Mouse (Mus musculus) E14TG2a.4 (cell line): Measurements from ENCODE around the gene Aldob.

Experiments
- H3K27me3 ChIP-seq: 2 replicates; pipeline ENCODE4 v1.6.1; 2014; ENCODE audit warnings: low read length, control low read depth; ENCODE audit not compliant: insufficient read depth
- H3K36me3 ChIP-seq: 2 replicates; pipeline ENCODE4 v1.6.1; 2014; ENCODE audit warnings: low read length, control low read depth; ENCODE audit not compliant: insufficient read depth
- H3K4me1 ChIP-seq: replicated peaks from 2 replicates; pipeline ENCODE4 v1.6.1; 2014; ENCODE audit warnings: low read depth, low read length, control low read depth
- H3K4me3 ChIP-seq: replicated peaks from 2 replicates; pipeline ENCODE4 v1.5.1; 2014; ENCODE audit warnings: mild to moderate bottlenecking, low read length
- H3K9me3 ChIP-seq: 2 replicates; pipeline ENCODE4 v1.6.1; 2014; ENCODE audit warnings: low read length, control low read depth
- CTCF ChIP-seq: conservative IDR thresholded peaks from 2 replicates; pipeline ENCODE4 v1.5.1; 2014; ENCODE audit warnings: low read length
- NANOG ChIP-seq: IDR thresholded peaks from 2 replicates; pipeline ENCODE4 v1.6.1; 2014; ENCODE audit warnings: borderline replicate concordance, low read length, mixed read lengths
- POU5F1 ChIP-seq: IDR thresholded peaks from 2 replicates; pipeline ENCODE4 v1.6.1; 2014; ENCODE audit warnings: low read length, borderline replicate concordance

The Aldob gene

GRCm38 (mm10) chr4:49549383-49549782 is at the start of gene Aldob:
Gene Aldob, minus strand, starts transcription at chr4:49549546.
- Histone ChIP-seq H3K27me3 (no peaks in the 10 kb centered on the region), H3K36me3 (no peaks in the 10 kb centered on the region), H3K4me1 (no peaks in the 10 kb centered on the region)

GRCm38 (mm10) chr4:49597183-49598100 is 48.1 kb upstream of the Aldob start, which contains the start of gene Tmem246:
Gene Tmem246, minus strand, starts transcription at chr4:49597876.
- H3K9me3 ChIP-seq: no peaks in the 10 kb centered on the region

More at GRCm38 (mm10) chr4:49549383-49549782, at the start of gene Aldob:
- TF ChIP-seq CTCF (no peak), NANOG (no peak), POU5F1 (no peak)
- H3K4me3 ChIP-seq: no peak within 1 kb of the TSS
- H3K9me3 ChIP-seq: no peaks in the 10 kb centered on the region

GRCm38 (mm10) chr4:49596846-49597182 is 47.5 kb upstream of the Aldob start:
- H3K4me3 ChIP-seq: peak overlapping the region; percentile 88

More at GRCm38 (mm10) chr4:49597183-49598100, 48.1 kb upstream of the Aldob start, which contains the start of gene Tmem246:
- H3K4me3 ChIP-seq: peak within 1 kb of the TSS; percentile 88
- peaks cover 47% of the 10 kb centered on the region for H3K27me3 ChIP-seq
- TF ChIP-seq NANOG: no peak
- H3K36me3 ChIP-seq: no peaks in the 10 kb centered on the region
- no peaks in the 10 kb centered on the region; the same call in 1 of the 2 replicates for H3K4me1 ChIP-seq

GRCm38 (mm10) chr4:49590152-49590551 is 40.8 kb upstream of the Aldob start:
- H3K27me3 ChIP-seq: peaks cover 9% of the 10 kb centered on the region; the same call in 1 of the 2 replicates
- H3K36me3 ChIP-seq: no peaks in the 10 kb centered on the region
- peaks cover 7% of the 10 kb centered on the region; the same call in 1 of the 2 replicates for H3K9me3 ChIP-seq
- H3K4me1 ChIP-seq: no peaks in the 10 kb centered on the region
- H3K4me3 ChIP-seq: no peak overlapping the region
- TF ChIP-seq CTCF: no peak

More at GRCm38 (mm10) chr4:49596846-49597182, 47.5 kb upstream of the Aldob start:
- Histone ChIP-seq H3K9me3 (no peaks in the 10 kb centered on the region), H3K27me3 (peaks cover 47% of the 10 kb centered on the region), H3K4me1 (no peaks in the 10 kb centered on the region; the same call in 1 of the 2 replicates), H3K36me3 (no peaks in the 10 kb centered on the region)
- TF ChIP-seq NANOG (no peak), POU5F1 (no peak), CTCF (no peak)

- Histone ChIP-seq H3K4me1 (no peaks in the 10 kb centered on the region), H3K36me3 (no peaks in the 10 kb centered on the region), H3K27me3 (no peaks in the 10 kb centered on the region; the same call in 1 of the 2 replicates), H3K9me3 (peaks cover 8% of the 10 kb centered on the region; the same call in 1 of the 2 replicates), H3K4me3 (no peak overlapping the region)
- TF ChIP-seq NANOG (no peak), CTCF (no peak), POU5F1 (no peak)
Observed at GRCm38 (mm10) chr4:49586811-49587210, 37.5 kb upstream of the Aldob start.

GRCm38 (mm10) chr4:49585524-49586101 is 36.3 kb upstream of the Aldob start:
- H3K9me3 ChIP-seq: peaks cover 8% of the 10 kb centered on the region; the same call in 1 of the 2 replicates
- TF ChIP-seq CTCF (no peak), POU5F1 (no peak), NANOG (no peak)
- H3K4me3 ChIP-seq: no peak overlapping the region
- no peaks in the 10 kb centered on the region; the same call in 1 of the 2 replicates for H3K27me3 ChIP-seq
- H3K36me3 ChIP-seq: no peaks in the 10 kb centered on the region
- H3K4me1 ChIP-seq: no peaks in the 10 kb centered on the region

GRCm38 (mm10) chr4:49583965-49584831 is 34.9 kb upstream of the Aldob start:
- H3K9me3 ChIP-seq: peaks cover 8% of the 10 kb centered on the region; the same call in 1 of the 2 replicates
- TF ChIP-seq CTCF (no peak), NANOG (no peak), POU5F1 (no peak)

GRCm38 (mm10) chr4:49581256-49581655 is 31.9 kb upstream of the Aldob start:
- no peak for TF ChIP-seq CTCF
- no peak for TF ChIP-seq NANOG
- no peak for TF ChIP-seq POU5F1
- no peaks in the 10 kb centered on the region for H3K27me3 ChIP-seq
- no peak overlapping the region for H3K4me3 ChIP-seq

More at GRCm38 (mm10) chr4:49583965-49584831, 34.9 kb upstream of the Aldob start:
- no peaks in the 10 kb centered on the region for H3K4me1 ChIP-seq
- no peak overlapping the region for H3K4me3 ChIP-seq
- H3K27me3 ChIP-seq: no peaks in the 10 kb centered on the region; the same call in 1 of the 2 replicates
- H3K36me3 ChIP-seq: no peaks in the 10 kb centered on the region

More at GRCm38 (mm10) chr4:49581256-49581655, 31.9 kb upstream of the Aldob start:
- H3K9me3 ChIP-seq: peaks cover 8% of the 10 kb centered on the region; the same call in 1 of the 2 replicates
- H3K36me3 ChIP-seq: no peaks in the 10 kb centered on the region
- no peaks in the 10 kb centered on the region for H3K4me1 ChIP-seq
